Mouse (Mus musculus) stomach, postnatal 0 days (tissue): ENCODE data around the gene Gal3st1. TPM values are rescaled to one million over a fixed set of nuclear protein-coding genes. Genes with fewer than 3 reads are reported as not detected.

Experiments
- ATAC-seq: fragments of 200-750 bp; cut with Nextera tagmentation; 2 replicates; pipeline ENCODE4 v1.8.0; 2017; ENCODE audit not compliant: low FRiP score, low TSS enrichment
- DNase-seq: peaks from one replicate; pipeline ENCODE4 v3.0.0-alpha.2; 2016; ENCODE audit warnings: low spot score
- H3K27ac ChIP-seq: fragments of 300-500 bp; sonication (generic); replicated peaks from 2 replicates; pipeline ENCODE4 v1.5.1; 2014; ENCODE audit warnings: mild to moderate bottlenecking, control low read depth
- H3K27me3 ChIP-seq: fragments of 300-500 bp; sonication (generic); 2 replicates; pipeline ENCODE4 v1.6.1; 2014; ENCODE audit warnings: low read length; ENCODE audit not compliant: control insufficient read depth, insufficient read depth
- H3K36me3 ChIP-seq: fragments of 300-500 bp; sonication (generic); 2 replicates; pipeline ENCODE4 v1.6.1; 2014; ENCODE audit warnings: low read length, mixed read lengths; ENCODE audit not compliant: control insufficient read depth, insufficient read depth
- H3K4me1 ChIP-seq: fragments of 300-500 bp; sonication (generic); replicated peaks from 2 replicates; pipeline ENCODE4 v1.6.1; 2014; ENCODE audit warnings: antibody characterized with exemption; ENCODE audit not compliant: control insufficient read depth, insufficient read depth
- H3K4me2 ChIP-seq: fragments of 300-500 bp; sonication (generic); replicated peaks from 2 replicates; pipeline ENCODE4 v1.6.1; 2014; ENCODE audit warnings: low read depth, mild to moderate bottlenecking, control low read depth, moderate library complexity
- H3K4me3 ChIP-seq: fragments of 300-500 bp; sonication (generic); 2 replicates; pipeline ENCODE4 v1.5.1; 2014; ENCODE audit warnings: low read depth, low read length, control low read depth
- H3K9ac ChIP-seq: fragments of 300-500 bp; sonication (generic); 2 replicates; pipeline ENCODE4 v1.6.1; 2014; ENCODE audit warnings: mild to moderate bottlenecking, low read length, control low read depth, mixed read lengths
- H3K9me3 ChIP-seq: fragments of 300-500 bp; sonication (generic); 2 replicates; pipeline ENCODE4 v1.6.1; 2016; ENCODE audit warnings: low read length; ENCODE audit not compliant: control insufficient read depth
- CTCF ChIP-seq: IDR thresholded peaks from 2 replicates; pipeline ENCODE4 v1.5.1; 2016; ENCODE audit warnings: antibody characterized with exemption, low read depth, mild to moderate bottlenecking, moderate library complexity
- EP300 ChIP-seq: optimal IDR thresholded peaks from 2 replicates; pipeline ENCODE3; 2016; ENCODE audit warnings: antibody characterized with exemption
- WGBS: fragments of 180-500 bp; shearing (Covaris S2); extraction: QIAGEN DNeasy Blood & Tissue Kit; methylation state at CpG from one replicate; pipeline ENCODE4 v1.1.7; 2014; 5-methylcytosine and 5-hydroxymethylcytosine counted together
- polyA plus RNA-seq: library from polyadenylated mRNA; unstranded; fragments of >200 nt; fragmentation: Nextera tagmentation; extraction: Ambion mirVana; gene quantifications from 2 replicates; pipeline ENCODE4 v1.2.1, GENCODE M21; 2015

Gal3st1 gene
- polyA plus RNA-seq, result 43.4 and 52.0 TPM in 2 replicates

DNA sequence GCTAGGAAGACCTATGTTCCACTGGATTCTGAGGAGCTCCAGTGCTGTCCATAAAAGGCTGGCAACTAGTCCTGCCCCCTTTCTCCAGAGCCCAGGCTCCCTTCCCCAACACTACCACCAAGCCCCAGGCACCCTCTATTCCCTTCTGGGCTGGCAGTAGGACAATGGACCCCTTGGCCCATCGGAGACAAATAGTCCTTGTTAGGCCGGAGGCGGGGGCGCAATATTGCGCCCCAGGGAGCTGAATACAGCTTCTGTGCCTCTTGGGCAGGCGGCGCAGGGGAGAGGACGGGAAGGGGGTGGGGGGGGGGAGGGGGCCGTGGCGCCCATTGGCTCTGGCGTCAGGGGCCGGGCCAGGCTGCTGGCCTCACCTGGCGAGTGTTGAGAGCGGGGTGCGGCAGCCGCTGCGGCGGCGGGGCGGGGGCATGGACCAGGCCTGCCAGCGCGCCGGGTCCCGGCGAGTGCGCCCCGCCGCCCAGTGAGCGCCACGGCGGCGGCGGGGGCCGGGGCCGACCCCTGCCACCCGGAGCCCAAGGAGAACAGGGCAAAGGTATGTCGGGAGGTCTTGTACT lies at the start of gene Gal3st1:
Gene Gal3st1 (plus strand): TSS at position 346 of the 572 bp plus-strand sequence.
- Histone ChIP-seq H3K9me3 (no peaks in the 10 kb centered on the region), H3K27me3 (no peaks in the 10 kb centered on the region), H3K36me3 (peaks cover 2% of the 10 kb centered on the region), H3K4me1 (0 out of 2 replicates have a peak, but pooled peaks cover 2% of the 10 kb centered on the region), H3K27ac (peak within 1 kb of the TSS; percentile 83), H3K4me3 (peak within 1 kb of the TSS; percentile 41), H3K9ac (peak within 1 kb of the TSS; percentile 51), H3K4me2 (peak within 1 kb of the TSS; percentile 49)
- peak; percentile 74 for ATAC-seq
- TF ChIP-seq EP300 (no peak), CTCF (no peak)
- peak; percentile 90 for DNase-seq
- WGBS, result 1% methylated on average over 35 of the region's 37 CpGs

DNA sequence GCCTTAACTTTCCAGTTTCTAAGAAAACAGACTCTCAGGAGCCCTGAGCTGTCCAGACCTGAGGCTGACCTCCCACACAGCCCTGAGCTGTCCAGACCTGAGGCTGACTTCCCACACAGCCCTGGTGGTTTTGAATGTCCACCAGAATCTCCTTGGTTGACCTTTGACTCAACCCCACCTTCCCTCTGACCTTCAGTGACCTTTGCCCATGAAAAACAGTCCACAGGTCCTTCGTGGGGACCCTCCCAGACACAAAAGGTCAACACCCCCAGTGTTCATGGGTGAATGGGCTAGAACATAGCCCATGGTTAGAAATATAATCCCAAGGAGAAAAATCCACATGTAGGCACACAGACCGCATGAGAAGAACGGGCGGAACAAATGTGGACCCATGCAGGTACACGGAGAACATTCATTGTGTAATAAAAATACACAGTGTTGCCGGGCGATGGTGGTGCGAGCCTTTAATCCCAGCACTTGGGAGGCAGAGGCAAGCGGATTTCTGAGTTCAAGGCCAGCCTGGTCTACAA lies 49.6 kb upstream of the Gal3st1 start:
- H3K4me1 ChIP-seq, result no peaks in the 10 kb centered on the region
- no peak overlapping the region for H3K4me2 ChIP-seq
- no peak overlapping the region for H3K9ac ChIP-seq
- no peaks in the 10 kb centered on the region for H3K27me3 ChIP-seq
- no peaks in the 10 kb centered on the region for H3K9me3 ChIP-seq
- TF ChIP-seq EP300 (no peak), CTCF (no peak)
- H3K4me3 ChIP-seq, result no peak overlapping the region
- no peaks in the 10 kb centered on the region for H3K36me3 ChIP-seq
- ATAC-seq (no peak), DNase-seq (no peak)
- WGBS, result 84% methylated on average over 9 of the region's 9 CpGs
- no peak overlapping the region for H3K27ac ChIP-seq

DNA sequence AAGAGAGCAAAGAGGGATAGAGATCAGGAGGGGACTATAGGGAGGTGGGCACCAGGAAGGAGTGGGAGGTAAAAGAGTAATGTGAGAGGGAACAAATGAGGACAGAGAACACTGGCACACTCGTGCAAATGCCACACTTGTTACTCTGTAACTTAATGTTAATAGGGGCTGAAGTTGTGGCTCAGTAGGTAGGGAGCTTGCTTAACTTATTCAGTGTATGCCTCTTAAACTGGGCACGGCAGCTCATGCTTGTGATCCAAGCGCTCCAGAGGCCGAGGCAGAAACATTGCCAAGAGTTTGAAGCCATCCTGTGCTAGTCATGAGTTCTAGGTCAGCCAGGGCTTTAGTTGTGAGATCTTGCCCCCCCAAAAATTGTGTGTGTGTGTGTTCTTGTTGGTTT lies 48.3 kb upstream of the Gal3st1 start:
- WGBS, result 72% methylated on average over 4 of the region's 4 CpGs
- Histone ChIP-seq H3K4me3 (no peak overlapping the region), H3K27ac (no peak overlapping the region), H3K9ac (no peak overlapping the region), H3K4me1 (no peaks in the 10 kb centered on the region), H3K4me2 (no peak overlapping the region), H3K27me3 (no peaks in the 10 kb centered on the region), H3K9me3 (no peaks in the 10 kb centered on the region), H3K36me3 (no peaks in the 10 kb centered on the region)
- DNase-seq (no peak), ATAC-seq (no peak)
- TF ChIP-seq EP300 (no peak), CTCF (no peak)

DNA sequence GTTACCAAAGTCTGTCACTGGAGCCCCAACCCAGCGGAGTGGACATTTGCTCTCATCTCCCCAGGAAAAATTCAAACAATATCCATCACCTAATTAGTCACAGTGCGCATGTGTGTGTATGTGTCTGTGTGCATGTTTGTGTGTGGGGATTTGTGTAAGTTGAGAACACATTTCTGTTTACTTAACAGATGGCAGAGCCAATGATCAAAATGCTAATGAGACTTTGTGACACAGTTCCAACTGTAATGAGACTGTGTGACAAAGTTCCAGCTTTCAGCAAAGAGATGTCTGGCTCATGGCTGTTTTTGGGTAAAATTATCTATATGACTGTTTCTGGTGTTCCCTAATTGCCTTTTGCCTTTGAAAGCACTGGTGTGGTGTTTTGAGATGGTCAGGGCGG lies 47.1 kb upstream of the Gal3st1 start:
- no peak for DNase-seq
- no peaks in the 10 kb centered on the region for H3K4me1 ChIP-seq
- H3K27me3 ChIP-seq, result no peaks in the 10 kb centered on the region
- 91% methylated on average over 3 of the region's 3 CpGs for WGBS
- H3K36me3 ChIP-seq, result no peaks in the 10 kb centered on the region
- ATAC-seq, result no peak
- H3K9ac ChIP-seq, result no peak overlapping the region
- no peak overlapping the region for H3K4me3 ChIP-seq
- TF ChIP-seq CTCF, result no peak
- TF ChIP-seq EP300, result no peak
- no peaks in the 10 kb centered on the region for H3K9me3 ChIP-seq
- H3K27ac ChIP-seq, result no peak overlapping the region
- H3K4me2 ChIP-seq, result no peak overlapping the region

DNA sequence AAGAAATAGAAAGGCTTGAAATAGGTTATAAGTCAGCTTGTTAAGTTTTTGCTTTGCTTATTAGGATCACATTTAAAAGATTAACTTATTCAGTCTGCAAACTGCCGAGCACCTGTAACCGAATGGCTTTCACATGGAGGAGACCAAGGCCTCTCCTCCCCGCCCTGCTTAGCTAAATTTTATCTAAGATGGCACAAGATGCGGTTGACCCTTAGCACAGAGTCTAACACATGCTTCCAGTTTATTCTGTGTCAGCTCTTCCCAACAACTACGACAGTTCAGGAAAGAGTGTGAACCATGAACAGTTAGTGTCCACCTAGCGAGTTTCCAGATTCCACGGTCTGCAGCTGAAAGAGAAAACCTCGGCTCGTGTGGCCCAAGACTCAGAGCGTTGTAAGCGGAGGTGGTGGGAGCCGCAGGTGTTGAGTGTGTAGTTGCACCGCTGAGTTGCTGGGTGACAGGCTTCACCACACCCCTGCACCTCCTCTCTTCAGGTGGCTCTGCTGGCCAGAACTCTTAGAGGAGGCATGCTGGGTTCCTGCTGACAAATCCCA lies 46.0 kb upstream of the Gal3st1 start:
- no peak overlapping the region for H3K27ac ChIP-seq
- no peaks in the 10 kb centered on the region for H3K36me3 ChIP-seq
- no peak overlapping the region for H3K4me3 ChIP-seq
- no peak overlapping the region for H3K9ac ChIP-seq
- ATAC-seq (no peak), DNase-seq (no peak)
- 71% methylated on average over 13 of the region's 13 CpGs for WGBS
- no peak overlapping the region for H3K4me2 ChIP-seq
- H3K27me3 ChIP-seq, result no peaks in the 10 kb centered on the region
- no peaks in the 10 kb centered on the region for H3K4me1 ChIP-seq
- H3K9me3 ChIP-seq, result no peaks in the 10 kb centered on the region
- TF ChIP-seq EP300 (no peak), CTCF (no peak)

DNA sequence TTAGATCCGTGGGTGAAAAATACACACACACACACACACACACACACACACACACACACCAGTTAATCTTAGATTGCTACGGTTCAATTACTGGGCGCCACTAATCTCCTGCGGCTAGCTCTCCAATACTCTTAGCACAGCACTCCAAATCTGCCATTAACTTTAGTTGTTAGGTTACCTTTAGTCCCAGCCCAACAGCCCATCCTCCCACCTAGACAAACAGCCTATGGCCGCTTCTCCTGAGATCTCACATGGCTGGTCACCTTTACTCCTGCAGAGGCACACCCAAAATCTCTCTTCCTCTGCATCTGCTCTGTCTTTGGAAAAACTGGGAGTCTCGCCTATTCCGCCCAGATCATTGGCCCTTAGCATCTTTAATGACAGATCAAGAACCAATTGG lies 42.1 kb upstream of the Gal3st1 start:
- WGBS, result 85% methylated on average over 7 of the region's 7 CpGs
- H3K4me3 ChIP-seq, result no peak overlapping the region
- no peak overlapping the region for H3K27ac ChIP-seq
- no peaks in the 10 kb centered on the region for H3K27me3 ChIP-seq
- no peaks in the 10 kb centered on the region for H3K36me3 ChIP-seq
- H3K4me1 ChIP-seq, result no peaks in the 10 kb centered on the region
- ATAC-seq (no peak), DNase-seq (no peak)
- TF ChIP-seq EP300, result no peak
- TF ChIP-seq CTCF, result no peak
- H3K9ac ChIP-seq, result no peak overlapping the region
- no peaks in the 10 kb centered on the region for H3K9me3 ChIP-seq
- no peak overlapping the region for H3K4me2 ChIP-seq
